Mouse (Mus musculus): ENCODE results near the gene Wdr82.

DNA sequence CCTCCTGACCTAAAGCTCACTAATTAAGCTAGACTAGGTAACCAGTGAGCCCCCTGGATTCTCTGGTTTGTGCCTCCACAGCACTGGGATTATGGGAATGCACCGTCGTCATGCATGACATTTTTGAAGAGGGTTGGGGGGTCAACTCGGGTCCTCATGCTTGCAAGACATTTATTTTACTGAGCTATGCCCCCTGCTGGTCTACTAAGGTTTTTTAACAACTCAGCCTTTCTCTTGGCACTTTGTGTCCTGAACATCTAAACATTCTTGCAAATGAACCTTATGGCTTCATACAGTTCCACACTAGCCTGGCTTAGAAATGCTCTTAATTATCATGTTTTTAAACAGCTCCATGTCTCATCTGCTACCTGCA is 60.0 kb downstream of the Wdr82 start:
- TF ChIP-seq POLR2A (IDR thresholded peaks at IDR 0.05; ENCODE audit: low read depth, low read length), result no peak
- TF ChIP-seq CTCF (IDR thresholded peaks at IDR 0.05; ENCODE audit: extremely low read depth, insufficient read length, insufficient replicate concordance, low read depth, low read length), result peak; percentile 42; the same call in 1 of the 2 replicates

Measured in small intestine, adult 2 months (tissue).